Mouse (Mus musculus) testis, adult 2 months (tissue): ENCODE measurements around the gene Gm5431. TPM values are rescaled to one million over a fixed set of nuclear protein-coding genes. Genes with fewer than 3 reads are reported as not detected.
"Not testable (repeated sequence)": the region's sequence is repeated elsewhere in the genome, so short reads cannot be mapped to it uniquely, and the experiment has no call there.

Experiments
- H3K27ac ChIP-seq: fragments of 200-500 bp; 2 replicates; pipeline ENCODE4 v1.5.1; 2012; ENCODE audit warnings: low read depth, low read length; ENCODE audit not compliant: control insufficient read depth, insufficient read depth
- H3K27me3 ChIP-seq: fragments of 200-500 bp; 2 replicates; pipeline ENCODE4 v1.6.1; 2012; ENCODE audit warnings: mild to moderate bottlenecking, low read length, moderate library complexity; ENCODE audit not compliant: control insufficient read depth, insufficient read depth
- H3K36me3 ChIP-seq: fragments of 200-500 bp; 2 replicates; pipeline ENCODE4 v1.6.1; 2012; ENCODE audit warnings: mild to moderate bottlenecking, low read length; ENCODE audit not compliant: control insufficient read depth, insufficient read depth
- H3K4me1 ChIP-seq: fragments of 200-500 bp; 2 replicates; pipeline ENCODE4 v1.6.1; 2012; ENCODE audit warnings: low read length; ENCODE audit not compliant: control insufficient read depth, insufficient read depth
- H3K4me3 ChIP-seq: fragments of 200-500 bp; 2 replicates; pipeline ENCODE4 v1.5.1; 2012; ENCODE audit warnings: low read depth, mild to moderate bottlenecking, low read length, moderate library complexity, mixed read lengths; ENCODE audit not compliant: control insufficient read depth
- CTCF ChIP-seq: fragments of 200-500 bp; IDR thresholded peaks from 2 replicates; pipeline ENCODE4 v1.5.1; 2012; ENCODE audit warnings: low read depth, mild to moderate bottlenecking, inconsistent platforms, low read length, moderate library complexity; ENCODE audit not compliant: control insufficient read depth, insufficient read depth, insufficient replicate concordance
- POLR2A ChIP-seq: fragments of 200-500 bp; IDR thresholded peaks from 2 replicates; pipeline ENCODE4 v1.6.1; 2012; ENCODE audit warnings: low read depth, mild to moderate bottlenecking, inconsistent platforms, low read length, moderate library complexity; ENCODE audit not compliant: control insufficient read depth
- polyA plus RNA-seq: library from polyadenylated mRNA; depleted of rRNA; stranded (reverse); fragments of >200 nt; gene quantifications from 2 replicates; pipeline ENCODE4 v1.2.3, GENCODE M21; 2012

The Gm5431 gene
- polyA plus RNA-seq, 1 experiment: 0.05 TPM

DNA sequence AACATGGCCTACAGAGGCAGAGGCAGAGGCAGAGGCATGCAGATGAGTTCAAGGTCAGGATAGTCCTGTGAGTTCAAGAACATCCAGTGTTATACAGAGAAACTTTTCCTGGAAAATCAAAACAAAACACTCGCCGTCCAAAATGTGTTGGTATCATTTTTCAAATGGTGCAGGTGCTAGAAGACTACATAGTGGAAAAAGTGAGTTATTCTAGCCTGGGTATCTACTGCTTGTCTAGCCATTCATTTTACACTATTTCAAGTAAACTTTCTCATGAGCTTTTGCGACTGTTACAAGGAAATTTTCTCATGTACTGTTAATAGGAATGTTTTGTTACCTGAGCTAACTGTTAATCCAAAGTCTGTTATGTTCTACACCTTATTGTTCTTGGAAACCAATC is 16.4 kb upstream of the Gm5431 start:
- H3K4me1 ChIP-seq: no peaks in the 10 kb centered on the region
- H3K27ac ChIP-seq: no peak overlapping the region
- H3K4me3 ChIP-seq: no peak overlapping the region
- no peaks in the 10 kb centered on the region for H3K27me3 ChIP-seq
- TF ChIP-seq CTCF (no peak), POLR2A (no peak)
- no peaks in the 10 kb centered on the region for H3K36me3 ChIP-seq

DNA sequence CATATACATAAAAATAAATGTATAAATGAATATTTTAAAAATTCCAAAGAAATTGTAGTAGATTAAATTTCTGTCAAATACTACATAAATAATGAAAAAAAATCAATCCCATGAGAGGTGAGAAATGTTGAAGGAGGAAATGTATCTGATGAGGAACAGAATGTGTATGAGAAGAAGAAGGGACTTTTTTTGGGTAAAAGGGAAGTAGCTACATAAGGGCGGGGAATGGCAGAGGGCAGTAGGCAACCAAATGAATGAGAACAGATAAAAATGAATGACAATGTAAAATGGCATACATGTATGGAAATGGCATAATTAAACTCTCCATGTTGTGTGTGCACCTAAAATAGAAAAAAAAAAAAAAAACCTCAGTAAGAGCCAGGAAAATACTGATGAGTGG is 11.6 kb upstream of the Gm5431 start:
- H3K36me3 ChIP-seq: no peaks in the 10 kb centered on the region
- H3K4me1 ChIP-seq: no peaks in the 10 kb centered on the region
- no peaks in the 10 kb centered on the region for H3K27me3 ChIP-seq
- no peak overlapping the region for H3K4me3 ChIP-seq
- no peak overlapping the region for H3K27ac ChIP-seq
- no peak for TF ChIP-seq CTCF
- TF ChIP-seq POLR2A: no peak

DNA sequence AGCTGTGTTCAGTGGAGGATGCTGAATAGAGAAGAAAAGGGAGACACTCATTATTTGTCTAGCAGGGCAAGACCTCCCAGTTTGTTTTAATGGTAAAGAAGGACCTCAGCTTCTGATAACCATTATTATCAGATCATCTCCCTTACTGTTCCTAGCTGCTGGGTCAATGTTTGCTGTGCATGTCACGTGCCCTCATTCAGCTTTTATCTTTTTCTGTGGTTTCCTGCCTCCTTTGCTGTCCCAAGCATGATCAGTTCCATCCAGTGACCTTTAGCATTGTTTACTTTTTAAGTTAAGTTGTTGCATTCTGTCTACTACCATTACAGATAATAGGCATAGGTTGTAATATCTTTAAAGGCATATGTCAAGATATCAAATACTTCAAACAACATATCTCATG is 6.4 kb upstream of the Gm5431 start:
- H3K27me3 ChIP-seq: no peaks in the 10 kb centered on the region
- TF ChIP-seq CTCF (no peak), POLR2A (no peak)

DNA sequence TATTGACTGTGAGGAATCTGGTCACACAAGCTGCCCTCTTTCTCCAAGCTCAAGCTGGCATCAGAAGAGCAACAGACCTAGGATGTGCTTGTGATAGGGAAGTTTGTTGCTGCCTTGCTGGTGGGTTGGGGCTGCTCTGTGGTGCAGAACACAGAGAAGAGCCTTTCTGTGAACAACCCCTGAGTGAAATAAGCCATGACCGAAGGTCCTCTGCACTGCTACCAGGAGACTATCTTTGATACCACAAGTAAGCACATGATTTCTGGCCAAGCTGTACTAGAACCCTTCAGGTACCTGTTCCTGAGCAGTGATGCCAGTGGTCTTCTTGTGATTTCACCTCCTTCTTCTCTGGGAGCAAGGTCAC is 465 bp downstream of the Gm5431 start:
- H3K27me3 ChIP-seq, H3K4me3 ChIP-seq, H3K4me1 ChIP-seq, H3K36me3 ChIP-seq, H3K27ac ChIP-seq: not testable (repeated sequence)

More for the DNA sequence above, 6.4 kb upstream of the Gm5431 start:
- H3K27ac ChIP-seq: no peak overlapping the region
- no peaks in the 10 kb centered on the region for H3K36me3 ChIP-seq
- H3K4me3 ChIP-seq: no peak overlapping the region
- H3K4me1 ChIP-seq: no peaks in the 10 kb centered on the region

DNA sequence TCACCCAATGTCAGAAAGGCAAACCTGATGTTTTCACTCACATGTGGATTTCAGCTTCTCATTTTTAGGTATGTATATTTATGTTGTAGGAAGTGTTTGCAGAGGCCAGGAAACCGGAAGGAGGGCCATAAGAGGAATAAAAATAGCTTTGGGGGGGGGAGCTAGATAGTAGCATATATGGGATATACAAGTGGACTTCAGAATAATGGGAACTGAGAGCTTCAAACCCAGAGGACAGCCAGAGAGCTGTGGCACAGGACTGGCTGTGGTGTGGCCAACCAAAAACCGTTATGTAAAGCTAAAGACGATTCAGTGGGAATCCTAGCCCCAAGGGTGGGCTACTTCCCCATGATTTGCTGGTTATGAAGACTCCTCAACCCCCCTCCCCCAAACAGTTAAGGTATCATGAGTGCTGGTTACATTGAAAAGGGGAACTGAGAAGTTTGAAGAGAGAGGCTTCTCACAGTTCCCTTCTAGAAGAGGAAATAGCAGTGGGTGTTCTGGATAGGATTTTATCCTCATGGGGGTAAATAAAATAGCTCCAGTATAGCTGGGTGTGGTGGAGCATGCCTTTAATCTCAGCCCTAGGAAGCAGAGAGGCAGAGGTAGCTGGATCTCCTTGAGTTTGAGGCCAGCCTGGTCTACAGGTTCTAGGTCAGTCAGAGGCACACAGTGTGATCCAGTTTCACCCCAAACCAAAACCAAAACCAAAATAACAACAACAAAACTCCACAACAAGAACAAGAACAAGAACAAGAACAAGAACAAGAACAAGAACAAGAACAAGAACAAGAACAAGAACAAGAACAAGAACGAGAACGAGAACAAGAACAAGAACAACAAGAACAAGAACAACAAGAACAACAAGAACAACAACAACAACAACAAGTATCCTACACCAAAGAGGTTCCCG is 1.1 kb downstream of the Gm5431 start:
- not testable (repeated sequence) for H3K27me3 ChIP-seq, H3K36me3 ChIP-seq, H3K27ac ChIP-seq, H3K4me3 ChIP-seq, H3K4me1 ChIP-seq

DNA sequence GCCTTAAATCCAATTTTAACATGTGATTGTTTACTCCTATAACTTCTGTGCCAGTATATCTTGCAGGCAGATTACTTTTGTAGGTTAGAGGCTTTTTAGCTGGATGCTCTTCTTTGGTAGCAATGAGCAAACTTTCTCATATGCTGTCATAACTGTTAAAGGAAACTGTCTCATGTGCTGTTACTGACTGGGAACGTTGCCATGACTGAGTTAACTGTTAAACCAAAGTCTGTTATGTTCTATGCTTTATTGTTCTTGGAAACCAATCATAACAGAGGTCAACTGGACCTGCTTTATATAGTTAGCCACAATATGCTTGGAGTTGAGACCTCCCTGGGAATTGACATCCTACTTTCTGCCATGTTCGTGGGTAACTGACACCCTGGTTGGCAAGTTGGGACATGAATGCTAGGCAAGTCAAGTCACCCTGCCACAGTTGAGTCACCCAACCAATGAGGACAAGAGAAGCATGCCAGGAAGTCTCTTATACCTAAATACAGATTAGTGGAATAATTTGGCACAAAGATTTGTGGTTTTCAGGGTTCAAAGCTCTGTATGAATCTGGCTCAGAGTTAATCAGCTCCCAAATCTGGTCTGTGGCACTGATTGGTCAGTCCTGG is 3.1 kb downstream of the Gm5431 start:
- Histone ChIP-seq H3K27me3 (no peaks in the 10 kb centered on the region), H3K27ac (no peak overlapping the region), H3K36me3 (no peaks in the 10 kb centered on the region), H3K4me1 (no peaks in the 10 kb centered on the region), H3K4me3 (no peak overlapping the region)
- TF ChIP-seq POLR2A (no peak), CTCF (no peak)

DNA sequence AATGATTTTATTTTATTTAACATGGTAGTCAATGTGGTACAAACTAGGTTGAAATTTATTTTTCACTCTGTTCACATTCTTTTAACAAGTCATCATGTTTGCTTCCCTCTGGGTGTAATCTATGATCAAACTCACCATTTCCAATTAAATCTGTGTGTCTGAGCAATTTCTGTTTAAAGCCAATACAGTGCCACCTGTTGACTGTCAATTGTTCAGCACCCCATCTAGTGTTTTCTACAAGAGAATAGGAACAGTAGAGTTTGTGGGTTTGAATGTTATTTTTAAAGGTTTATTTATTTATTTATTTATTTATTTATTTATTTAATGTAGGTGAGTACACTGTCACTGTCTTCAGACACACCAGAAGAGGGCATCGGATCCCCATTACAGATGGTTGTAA is 25.3 kb downstream of the Gm5431 start:
- Histone ChIP-seq H3K27ac (no peak overlapping the region), H3K36me3 (no peaks in the 10 kb centered on the region)

DNA sequence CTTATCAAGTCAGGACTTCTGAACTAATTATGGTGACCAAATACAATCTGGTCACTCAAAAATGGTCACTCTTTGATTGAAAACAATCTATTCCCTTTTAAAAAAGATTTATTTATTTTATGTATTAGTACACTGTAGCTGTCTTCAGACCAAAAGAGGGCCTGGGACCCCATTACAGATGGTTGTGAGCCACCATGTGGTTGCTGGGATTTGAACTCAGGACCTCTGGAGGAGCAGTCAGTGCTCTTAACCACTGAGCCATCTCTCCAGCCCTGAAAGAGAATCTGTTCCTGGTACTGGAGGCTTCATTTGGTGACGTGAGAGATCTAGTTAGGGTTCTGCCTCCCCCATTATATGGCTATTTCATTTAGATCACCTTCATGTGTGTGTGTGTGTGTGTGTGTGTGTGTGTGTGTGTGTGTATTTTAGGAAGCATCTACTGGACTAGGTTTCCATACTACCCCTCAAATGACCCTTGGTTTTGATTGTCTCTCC is 26.6 kb downstream of the Gm5431 start:
- not testable (repeated sequence) for H3K36me3 ChIP-seq, H3K27ac ChIP-seq, H3K4me3 ChIP-seq, H3K27me3 ChIP-seq
- H3K4me1 ChIP-seq: peaks cover 13% of the 10 kb centered on the region

More for the DNA sequence above, 25.3 kb downstream of the Gm5431 start:
- H3K4me3 ChIP-seq: no peak overlapping the region
- H3K4me1 ChIP-seq: peaks cover 6% of the 10 kb centered on the region
- TF ChIP-seq POLR2A: no peak
- no peak for TF ChIP-seq CTCF
- no peaks in the 10 kb centered on the region for H3K27me3 ChIP-seq
